Mouse (Mus musculus) hindbrain, embryonic 12.5 days (tissue): Measurements from ENCODE around the gene Acot4. TPM values are rescaled to one million over a fixed set of nuclear protein-coding genes. Genes with fewer than 3 reads are reported as not detected.
"Not testable (repeated sequence)": the region's sequence is repeated elsewhere in the genome, so short reads cannot be mapped to it uniquely, and the experiment has no call there.

Experiments used
- ATAC-seq: fragments of 200-750 bp; cut with Nextera tagmentation; 2 replicates; pipeline ENCODE4 v1.8.0; 2017; ENCODE audit warnings: moderate TSS enrichment; ENCODE audit not compliant: low FRiP score
- H3K27ac ChIP-seq: fragments of 300-500 bp; sonication (generic); 2 replicates; pipeline ENCODE4 v1.5.1; 2016; ENCODE audit warnings: mild to moderate bottlenecking
- H3K27me3 ChIP-seq: fragments of 300-500 bp; sonication (generic); 2 replicates; pipeline ENCODE4 v1.6.1; 2016; ENCODE audit warnings: mild to moderate bottlenecking
- H3K36me3 ChIP-seq: fragments of 300-500 bp; sonication (generic); 2 replicates; pipeline ENCODE4 v1.6.1; 2016; ENCODE audit warnings: mild to moderate bottlenecking
- H3K4me1 ChIP-seq: fragments of 300-500 bp; sonication (generic); 2 replicates; pipeline ENCODE4 v1.6.1; 2016
- H3K4me2 ChIP-seq: fragments of 300-500 bp; sonication (generic); replicated peaks from 2 replicates; pipeline ENCODE4 v1.6.1; 2016; ENCODE audit warnings: mild to moderate bottlenecking
- H3K4me3 ChIP-seq: fragments of 300-500 bp; sonication (generic); 2 replicates; pipeline ENCODE4 v1.5.1; 2016; ENCODE audit warnings: mild to moderate bottlenecking
- H3K9ac ChIP-seq: fragments of 300-500 bp; sonication (generic); 2 replicates; pipeline ENCODE4 v1.6.1; 2016; ENCODE audit warnings: mild to moderate bottlenecking, moderate library complexity
- H3K9me3 ChIP-seq: fragments of 300-500 bp; sonication (generic); replicated peaks from 2 replicates; pipeline ENCODE4 v1.6.1; 2016; ENCODE audit warnings: mild to moderate bottlenecking
- WGBS: fragments of 180-500 bp; shearing (Covaris S2); methylation state at CpG from one replicate; pipeline ENCODE4 v1.1.7; 2016; 5-methylcytosine and 5-hydroxymethylcytosine counted together
- polyA plus RNA-seq: library from polyadenylated mRNA; unstranded; fragments of >200 nt; fragmentation: Nextera tagmentation; extraction: Ambion mirVana; gene quantifications from 2 replicates; pipeline ENCODE4 v1.2.1, GENCODE M21; 2016

Gene Acot4
- polyA plus RNA-seq, 1 experiment from 2014 or later = 0.59 TPM

DNA sequence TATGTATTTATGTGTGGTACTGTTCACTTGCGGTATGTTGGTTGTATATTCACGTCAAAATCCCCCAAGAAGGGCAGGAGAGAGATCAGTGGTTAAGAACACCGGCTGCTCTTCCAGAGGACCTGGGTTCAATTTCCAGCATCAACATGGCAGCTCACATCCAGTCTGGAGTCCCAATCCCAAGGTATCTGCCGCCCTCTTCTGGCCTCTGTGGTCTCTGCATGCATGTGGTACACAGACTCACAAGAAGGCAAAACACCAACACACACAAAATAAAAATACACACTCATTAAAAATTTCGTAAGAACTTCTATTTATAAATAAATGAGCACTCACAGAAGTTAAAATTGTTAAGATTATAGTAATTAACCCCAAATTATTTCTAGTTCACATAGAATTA, 25.0 kb downstream of the Acot4 start:
- no peaks in the 10 kb centered on the region for H3K4me1 ChIP-seq
- H3K4me3 ChIP-seq = no peak overlapping the region
- no peak overlapping the region for H3K4me2 ChIP-seq
- H3K27me3 ChIP-seq = peaks cover 16% of the 10 kb centered on the region
- ATAC-seq = no peak
- H3K9me3 ChIP-seq = no peaks in the 10 kb centered on the region
- no peaks in the 10 kb centered on the region for H3K36me3 ChIP-seq
- no peak overlapping the region for H3K9ac ChIP-seq
- H3K27ac ChIP-seq = no peak overlapping the region
- WGBS = 65% methylated on average over 5 of the region's 5 CpGs

GRCm38 (mm10) chr12:84063833-84064232, 25.7 kb downstream of the Acot4 start:
- WGBS = 88% methylated on average over 2 of the region's 2 CpGs
- H3K4me1 ChIP-seq = no peaks in the 10 kb centered on the region
- H3K4me3 ChIP-seq = no peak overlapping the region
- no peaks in the 10 kb centered on the region for H3K9me3 ChIP-seq
- H3K9ac ChIP-seq = no peak overlapping the region
- H3K27ac ChIP-seq = no peak overlapping the region
- no peak overlapping the region for H3K4me2 ChIP-seq
- no peak for ATAC-seq
- H3K27me3 ChIP-seq = peaks cover 22% of the 10 kb centered on the region
- no peaks in the 10 kb centered on the region for H3K36me3 ChIP-seq

DNA sequence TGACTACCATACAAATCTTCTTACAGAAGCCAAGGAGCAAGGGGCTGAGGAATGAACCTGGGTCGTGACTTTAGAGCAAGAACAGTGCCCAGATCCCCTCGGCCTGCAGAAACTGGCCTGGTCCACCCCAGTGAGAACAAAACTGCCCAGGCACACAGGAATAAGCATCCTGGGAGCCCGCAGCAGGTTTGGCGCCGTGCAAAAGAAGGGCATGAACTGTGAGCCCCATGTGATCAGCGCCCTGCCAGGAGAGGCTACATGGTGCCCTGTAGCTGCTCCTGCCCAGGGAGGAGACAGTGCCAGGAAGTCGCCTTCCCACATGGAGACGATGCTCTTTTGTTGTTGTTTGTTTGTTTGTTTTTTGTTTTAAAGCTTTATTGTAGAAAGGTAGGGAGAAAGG, 26.4 kb downstream of the Acot4 start:
- no peak overlapping the region for H3K4me3 ChIP-seq
- no peaks in the 10 kb centered on the region for H3K9me3 ChIP-seq
- H3K36me3 ChIP-seq = no peaks in the 10 kb centered on the region
- H3K9ac ChIP-seq = no peak overlapping the region
- no peak overlapping the region for H3K4me2 ChIP-seq
- no peaks in the 10 kb centered on the region for H3K4me1 ChIP-seq
- WGBS = 70% methylated on average over 8 of the region's 8 CpGs
- ATAC-seq = no peak
- peaks cover 28% of the 10 kb centered on the region for H3K27me3 ChIP-seq
- H3K27ac ChIP-seq = no peak overlapping the region

- Histone ChIP-seq H3K36me3 (no peaks in the 10 kb centered on the region), H3K4me3 (no peak overlapping the region), H3K4me2 (no peak overlapping the region), H3K27ac (no peak overlapping the region), H3K9me3 (no peaks in the 10 kb centered on the region), H3K27me3 (peaks cover 45% of the 10 kb centered on the region), H3K9ac (no peak overlapping the region), H3K4me1 (no peaks in the 10 kb centered on the region)
- no peak for ATAC-seq
- 84% methylated on average over 4 of the region's 4 CpGs for WGBS
Observed at GRCm38 (mm10) chr12:84067752-84068151, 29.6 kb downstream of the Acot4 start.

GRCm38 (mm10) chr12:84068296-84068695, 30.1 kb downstream of the Acot4 start:
- H3K9me3 ChIP-seq = no peaks in the 10 kb centered on the region
- no peak overlapping the region for H3K27ac ChIP-seq
- WGBS = 58% methylated on average over 8 of the region's 8 CpGs
- ATAC-seq = no peak
- H3K9ac ChIP-seq = no peak overlapping the region
- no peaks in the 10 kb centered on the region for H3K4me1 ChIP-seq
- H3K36me3 ChIP-seq = no peaks in the 10 kb centered on the region
- H3K4me2 ChIP-seq = no peak overlapping the region
- H3K27me3 ChIP-seq = peaks cover 45% of the 10 kb centered on the region
- H3K4me3 ChIP-seq = no peak overlapping the region

GRCm38 (mm10) chr12:84068986-84069385, 30.8 kb downstream of the Acot4 start, which contains the start of gene Acot5:
TSS of gene Acot5 (plus strand) at chr12:84069325.
- Histone ChIP-seq H3K4me1 (no peaks in the 10 kb centered on the region), H3K27ac (no peak within 1 kb of the TSS), H3K4me3 (peak within 1 kb of the TSS; percentile 38), H3K36me3 (no peaks in the 10 kb centered on the region), H3K9ac (peak within 1 kb of the TSS; percentile 49; the same call in 1 of the 2 replicates), H3K27me3 (peaks cover 45% of the 10 kb centered on the region), H3K9me3 (no peaks in the 10 kb centered on the region), H3K4me2 (peak within 1 kb of the TSS; percentile 61)
- 60% methylated on average over 9 of the region's 9 CpGs for WGBS
- ATAC-seq = no peak

GRCm38 (mm10) chr12:84069582-84069981, 31.4 kb downstream of the Acot4 start:
- Histone ChIP-seq H3K4me2 (peak overlapping the region; percentile 61), H3K4me3 (peak overlapping the region; percentile 38), H3K9ac (peak overlapping the region; percentile 49; the same call in 1 of the 2 replicates), H3K27me3 (peaks cover 45% of the 10 kb centered on the region)
- not testable (repeated sequence) for ATAC-seq, H3K36me3 ChIP-seq, H3K9me3 ChIP-seq, H3K27ac ChIP-seq, H3K4me1 ChIP-seq
- WGBS = 2% methylated on average over 46 of the region's 52 CpGs

- H3K4me1 ChIP-seq = no peaks in the 10 kb centered on the region
- no peak overlapping the region for H3K9ac ChIP-seq
- no peaks in the 10 kb centered on the region for H3K36me3 ChIP-seq
- WGBS = 85% methylated on average over 2 of the region's 2 CpGs
- H3K27me3 ChIP-seq = peaks cover 44% of the 10 kb centered on the region
- no peak overlapping the region for H3K4me3 ChIP-seq
- no peak overlapping the region for H3K27ac ChIP-seq
- ATAC-seq = no peak
- H3K4me2 ChIP-seq = no peak overlapping the region
- no peaks in the 10 kb centered on the region for H3K9me3 ChIP-seq
Observed at GRCm38 (mm10) chr12:84071696-84072095, 33.5 kb downstream of the Acot4 start.

GRCm38 (mm10) chr12:84077371-84077990, 39.3 kb downstream of the Acot4 start:
- no peak overlapping the region for H3K9ac ChIP-seq
- WGBS = 82% methylated on average over 4 of the region's 4 CpGs
- no peaks in the 10 kb centered on the region for H3K4me1 ChIP-seq
- H3K27me3 ChIP-seq = no peaks in the 10 kb centered on the region
- no peak for ATAC-seq
- no peak overlapping the region for H3K4me3 ChIP-seq
- H3K36me3 ChIP-seq = no peaks in the 10 kb centered on the region
- no peak overlapping the region for H3K4me2 ChIP-seq
- no peaks in the 10 kb centered on the region for H3K9me3 ChIP-seq
- no peak overlapping the region for H3K27ac ChIP-seq

GRCm38 (mm10) chr12:84083842-84084241, 45.7 kb downstream of the Acot4 start:
- Histone ChIP-seq H3K9ac (no peak overlapping the region), H3K9me3 (0 out of 2 replicates have a peak, but pooled peaks cover 4% of the 10 kb centered on the region), H3K4me3 (no peak overlapping the region), H3K4me1 (no peaks in the 10 kb centered on the region), H3K4me2 (no peak overlapping the region), H3K36me3 (no peaks in the 10 kb centered on the region), H3K27me3 (no peaks in the 10 kb centered on the region), H3K27ac (no peak overlapping the region)
- ATAC-seq = no peak
- WGBS = 85% methylated on average over 2 of the region's 2 CpGs

DNA sequence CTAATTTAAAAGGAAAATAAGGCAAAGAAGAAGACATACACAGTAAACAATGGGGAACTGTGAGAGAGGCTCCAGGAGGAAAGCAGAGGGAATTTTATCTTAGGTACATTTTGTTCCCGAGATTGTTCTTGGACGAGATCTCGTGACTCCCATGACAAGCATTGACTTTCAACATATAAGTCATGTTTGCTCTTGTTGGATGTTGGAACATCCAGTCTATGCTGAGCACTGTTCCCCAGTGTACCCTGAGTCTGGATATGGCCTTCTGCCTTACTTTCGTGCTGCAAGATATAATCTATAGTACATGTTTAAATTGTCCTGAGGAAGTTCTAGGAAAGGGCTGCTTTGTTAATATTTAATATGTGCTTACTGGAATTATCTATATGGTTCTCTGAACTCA, 46.4 kb downstream of the Acot4 start:
- Histone ChIP-seq H3K4me3 (no peak overlapping the region), H3K4me1 (no peaks in the 10 kb centered on the region), H3K9me3 (peaks cover 9% of the 10 kb centered on the region; the same call in 1 of the 2 replicates), H3K27ac (no peak overlapping the region), H3K36me3 (no peaks in the 10 kb centered on the region), H3K27me3 (no peaks in the 10 kb centered on the region), H3K4me2 (no peak overlapping the region), H3K9ac (no peak overlapping the region)
- 86% methylated on average over 4 of the region's 4 CpGs for WGBS
- no peak for ATAC-seq

- H3K4me3 ChIP-seq, H3K27ac ChIP-seq: not testable (repeated sequence)
- 88% methylated on average over 5 of the region's 5 CpGs for WGBS
Observed at GRCm38 (mm10) chr12:84094666-84095065, 56.5 kb downstream of the Acot4 start.

More at GRCm38 (mm10) chr12:84094666-84095065, 56.5 kb downstream of the Acot4 start:
- H3K36me3 ChIP-seq, ATAC-seq, H3K4me1 ChIP-seq, H3K9ac ChIP-seq, H3K4me2 ChIP-seq, H3K27me3 ChIP-seq: not testable (repeated sequence)
- H3K9me3 ChIP-seq = peaks cover 20% of the 10 kb centered on the region
